Mouse (Mus musculus): ENCODE results near the gene Rfc2. TPM values are rescaled to one million over a fixed set of nuclear protein-coding genes. Genes with fewer than 3 reads are reported as not detected.

The Rfc2 gene
- total RNA-seq (2023) = 128 to 145 TPM (median 138 TPM) in 4 replicates

GRCm38 (mm10) chr5:134581146-134581545 is at the start of gene Rfc2:
Gene Rfc2, plus strand, starts transcription at chr5:134581366.

GRCm38 (mm10) chr5:134552110-134552972 is 28.8 kb upstream of the Rfc2 start, which contains the start of gene Clip2:
Gene Clip2, minus strand, starts transcription at chr5:134552434.

GRCm38 (mm10) chr5:134560071-134560449 is 21.1 kb upstream of the Rfc2 start, which contains the start of gene Syna:
Gene Syna, minus strand, starts transcription at chr5:134560171.

GRCm38 (mm10) chr5:134614802-134615201 is 33.6 kb downstream of the Rfc2 start, which contains the start of gene Lat2:
Gene Lat2, minus strand, starts transcription at chr5:134615025.

GRCm38 (mm10) chr5:134639269-134639682 is 58.1 kb downstream of the Rfc2 start, which contains the start of gene Eif4h:
Gene Eif4h, minus strand, starts transcription at chr5:134639490.

Other genes starting within 250 kb of the Rfc2 start
- gene Gtf2ird1, start 124.7 kb upstream of the Rfc2 start, total RNA-seq (2023) = 0.79 to 4.1 TPM (median 2.4 TPM) in 4 replicates
- gene Clip2, start 28.9 kb upstream of the Rfc2 start, total RNA-seq (2023) = 7.2 to 8.7 TPM (median 7.3 TPM) in 4 replicates
- gene Syna, start 21.2 kb upstream of the Rfc2 start, total RNA-seq (2023) = 0.57 to 0.67 TPM in 2 of 4 replicates, not detected in the others
- gene Lat2, start 33.7 kb downstream of the Rfc2 start, total RNA-seq (2023) = 232 to 260 TPM (median 237 TPM) in 4 replicates
- gene Eif4h, start 58.1 kb downstream of the Rfc2 start, total RNA-seq (2023) = 273 to 290 TPM (median 279 TPM) in 4 replicates
- gene Limk1, start 107.2 kb downstream of the Rfc2 start, total RNA-seq (2023) = 15.5 to 21.9 TPM (median 18.0 TPM) in 4 replicates
- 0.16 TPM in 1 of 4 replicates, not detected in the others for gene Eln, start 166.0 kb downstream of the Rfc2 start, total RNA-seq (2023)

Measured in B cell, adult 62 days (primary cell).